Mouse (Mus musculus) cerebellum, adult 18-20 months (tissue): Measurements from ENCODE around the gene Cd83.

Experiments used
- DNase-seq, 2 experiments: peaks; one replicate each; pipeline ENCODE4 v3.0.0; 2021

The Cd83 gene

DNA sequence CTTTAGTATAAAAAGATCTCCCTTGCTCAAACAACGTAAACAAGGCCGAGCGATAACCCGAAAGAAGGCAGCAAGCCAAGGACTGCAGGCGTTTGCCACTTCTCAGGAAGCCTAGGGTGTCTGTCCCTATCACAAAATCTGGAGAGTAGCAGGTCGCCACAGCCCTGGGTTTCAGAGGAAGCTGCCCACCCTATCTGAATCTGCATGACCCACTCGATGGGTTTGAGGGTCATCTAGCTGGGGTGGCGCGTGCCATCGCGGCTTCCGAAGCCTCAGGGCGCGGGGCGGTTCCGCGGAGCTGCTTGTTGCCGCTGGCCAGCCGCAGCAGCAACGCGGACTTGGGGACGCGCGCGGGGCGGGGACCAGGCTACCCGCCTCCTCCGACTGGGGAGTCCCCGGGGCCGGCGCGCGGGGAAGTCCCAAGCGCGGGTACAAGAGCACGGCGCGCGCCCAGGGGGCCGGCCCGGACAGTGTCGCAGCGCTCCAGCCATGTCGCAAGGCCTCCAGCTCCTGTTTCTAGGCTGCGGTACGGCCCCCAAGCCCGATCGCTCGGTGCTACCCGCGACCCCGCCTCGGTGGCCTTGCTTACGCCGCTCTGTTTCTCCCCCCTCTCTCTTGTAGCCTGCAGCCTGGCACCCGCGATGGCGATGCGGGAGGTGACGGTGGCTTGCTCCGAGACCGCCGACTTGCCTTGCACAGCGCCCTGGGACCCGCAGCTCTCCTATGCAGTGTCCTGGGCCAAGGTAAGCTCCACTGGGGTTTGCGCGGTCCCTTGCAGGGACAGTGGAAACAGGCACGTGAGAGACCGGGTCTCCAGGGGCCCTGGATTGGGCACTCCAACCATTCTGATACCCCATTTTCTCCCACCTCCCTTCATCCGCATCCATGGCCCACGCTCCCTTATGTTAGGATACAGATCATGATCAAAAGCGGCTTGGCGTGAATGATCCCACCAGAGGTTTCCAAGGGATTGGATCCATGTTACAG is at the start of gene Cd83:
Cd83 (plus strand) TSS at position 51 of the 987 bp plus-strand sequence.
- peak; percentile 70 to 81 for DNase-seq

DNA sequence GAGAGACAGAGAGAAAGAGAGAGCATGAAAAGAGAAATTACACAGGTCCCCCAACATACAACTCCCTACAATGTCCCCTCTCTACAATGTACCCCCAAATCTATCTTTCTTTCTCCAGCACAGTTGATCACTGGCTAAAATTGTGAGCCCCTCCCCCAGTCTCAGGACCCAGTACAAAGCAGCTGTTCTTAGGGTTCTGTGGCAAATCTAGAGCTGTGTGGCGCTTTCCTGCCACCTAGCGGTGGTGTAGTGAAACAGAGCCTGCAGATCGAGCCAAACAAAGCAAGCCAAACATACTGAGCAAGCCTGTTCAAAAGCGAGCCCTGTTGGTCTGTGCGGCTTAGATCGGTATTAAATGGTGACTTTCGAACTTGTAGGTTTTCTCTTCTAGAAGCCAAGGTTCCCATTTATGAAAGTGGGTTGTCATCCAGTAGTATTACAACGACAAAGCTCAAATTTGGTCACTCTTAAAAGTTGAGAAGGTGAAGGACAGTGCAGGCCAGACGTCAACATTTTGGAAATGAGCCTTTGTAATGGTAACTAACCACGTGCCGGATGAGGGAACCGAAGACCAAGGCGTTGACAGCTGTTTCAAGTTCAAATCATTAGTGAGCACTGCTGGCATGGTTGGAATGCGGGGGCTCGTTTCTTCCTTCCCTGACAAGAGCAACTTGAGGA is 44.8 kb upstream of the Cd83 start:
- DNase-seq: peak; percentile 78 to 88

DNA sequence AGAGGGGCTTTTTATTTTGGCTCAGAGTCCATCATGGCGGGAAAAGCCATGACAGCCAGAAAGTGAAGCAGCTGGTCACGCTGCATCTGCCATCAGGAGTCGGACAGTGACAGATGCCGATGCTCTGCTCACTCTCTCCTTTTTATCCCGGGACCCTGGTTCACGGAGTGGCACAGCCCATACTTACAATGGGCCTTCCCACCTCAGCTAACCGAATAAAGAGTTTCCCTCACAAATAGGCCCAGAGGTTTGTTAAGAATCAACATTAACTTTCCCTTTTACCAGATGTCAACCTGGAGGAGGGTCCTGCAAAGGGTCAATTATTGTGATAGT is 44.3 kb upstream of the Cd83 start:
- no peak for DNase-seq

- no peak for DNase-seq
Measured at GRCm38 (mm10) chr13:43742677-43743076, 41.9 kb upstream of the Cd83 start.

GRCm38 (mm10) chr13:43744259-43744658 is 40.3 kb upstream of the Cd83 start:
- no peak for DNase-seq

GRCm38 (mm10) chr13:43750301-43750700 is 34.3 kb upstream of the Cd83 start:
- no peak for DNase-seq

DNA sequence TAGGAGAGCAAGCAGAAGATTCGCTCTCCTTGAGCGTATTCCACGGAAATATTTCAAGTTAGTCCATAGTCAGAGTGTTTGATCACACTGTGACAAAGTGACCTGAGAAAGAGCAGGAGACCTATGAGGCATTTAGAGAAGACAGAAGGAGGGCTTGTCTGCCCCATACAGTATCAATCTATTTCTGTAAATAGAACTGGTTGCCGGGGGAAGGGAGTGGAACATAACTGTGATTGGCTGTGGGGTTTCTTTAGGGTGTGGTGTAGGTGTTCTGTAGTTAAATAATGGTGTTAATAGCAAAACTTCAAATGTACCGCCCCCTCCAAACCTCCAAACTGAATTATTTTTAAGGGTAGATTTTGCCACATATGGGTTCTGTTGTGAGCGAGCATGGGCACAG is 33.6 kb upstream of the Cd83 start:
- no peak for DNase-seq

DNA sequence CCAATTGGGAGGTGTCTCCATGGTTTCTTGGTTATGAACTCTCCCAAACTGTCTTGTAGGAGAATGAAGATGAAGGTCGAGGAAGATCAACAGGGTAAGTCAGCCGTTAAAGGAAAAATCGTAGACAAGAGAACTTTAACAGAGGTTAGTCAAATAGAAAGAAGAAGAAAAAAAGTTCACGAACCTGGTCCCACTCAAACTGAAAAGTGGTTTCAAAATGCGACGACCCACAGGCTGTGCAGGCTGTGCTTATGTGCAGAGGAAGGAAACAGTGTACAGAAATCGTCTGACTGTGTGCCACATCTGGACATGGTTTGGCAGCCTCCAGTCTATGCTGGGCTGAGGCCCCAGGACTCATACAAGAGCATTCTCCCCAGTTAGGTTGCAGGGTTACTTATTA is 32.2 kb upstream of the Cd83 start:
- no peak for DNase-seq

DNA sequence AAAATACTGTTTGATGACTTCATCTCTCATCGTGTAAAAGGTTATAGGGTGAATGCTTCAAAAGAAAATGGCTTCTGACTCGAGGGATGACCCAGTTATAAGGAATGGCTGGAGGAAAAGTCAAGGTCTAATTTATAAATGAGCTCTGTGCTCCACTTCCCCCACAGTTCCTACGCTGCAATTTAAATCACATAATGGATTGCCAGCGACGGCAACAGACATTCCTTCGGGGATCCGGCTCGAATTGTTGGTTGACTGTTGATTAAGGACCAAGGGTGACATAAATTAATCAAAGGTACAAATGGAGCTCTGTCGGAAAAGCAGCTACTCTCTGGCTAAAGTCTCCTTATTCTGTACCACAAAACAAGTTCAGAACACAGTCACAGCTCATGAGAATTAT is 30.9 kb upstream of the Cd83 start:
- DNase-seq: no peak

- no peak for DNase-seq
Measured at GRCm38 (mm10) chr13:43754455-43755128, 30.0 kb upstream of the Cd83 start.

DNA sequence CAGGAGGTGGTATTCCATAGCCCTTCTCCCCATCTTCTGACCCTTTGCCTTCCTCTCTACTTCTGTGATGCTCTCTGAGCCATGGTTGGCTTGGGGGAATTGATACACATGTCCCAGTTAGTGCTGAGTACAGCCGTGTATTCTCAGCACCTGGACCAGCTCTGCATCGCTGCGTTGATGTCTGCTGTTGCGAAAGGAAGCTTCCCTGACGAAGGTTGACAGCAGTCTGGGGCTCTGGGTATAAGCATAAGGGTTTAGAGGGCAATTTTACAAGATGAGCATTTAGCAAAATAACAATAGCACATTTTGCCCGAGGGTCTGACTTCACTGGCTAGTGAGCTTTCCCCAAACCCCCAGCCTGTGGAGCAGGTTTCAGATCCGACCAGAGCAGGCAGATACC is 29.0 kb upstream of the Cd83 start:
- no peak for DNase-seq

DNA sequence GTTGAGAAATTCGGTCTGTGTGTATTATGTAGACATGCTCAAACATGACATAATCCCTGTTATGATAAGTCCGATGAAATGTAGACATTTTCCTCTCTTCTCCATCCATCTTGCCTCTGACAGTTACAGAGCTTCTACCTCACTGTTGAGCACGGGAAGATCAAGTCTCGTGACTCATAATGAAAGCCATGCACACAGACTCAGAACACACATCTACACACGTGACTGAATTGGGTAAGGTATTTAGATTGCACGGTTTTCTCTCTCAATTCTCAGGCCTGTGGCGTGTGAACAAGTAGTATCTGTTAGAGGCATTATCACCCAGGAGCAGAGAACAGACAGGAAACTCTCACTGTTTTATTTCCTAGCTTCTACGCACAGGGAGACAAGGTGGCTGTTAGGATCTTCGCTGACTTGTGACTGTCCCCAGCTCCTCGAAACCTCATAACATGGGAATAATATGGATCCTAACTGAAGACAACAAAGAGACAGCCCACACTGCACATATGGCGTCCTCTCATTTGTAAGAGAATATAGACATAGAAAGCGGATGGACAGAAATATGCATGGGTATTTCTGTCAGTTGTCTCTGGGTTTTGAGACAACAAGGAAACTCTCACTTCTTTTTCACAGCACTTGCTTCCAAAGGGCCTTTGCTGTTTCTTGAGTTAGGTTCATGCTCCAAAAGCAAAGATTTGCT is 23.3 kb upstream of the Cd83 start:
- DNase-seq: no peak

GRCm38 (mm10) chr13:43762901-43763300 is 21.7 kb upstream of the Cd83 start:
- DNase-seq: no peak

DNA sequence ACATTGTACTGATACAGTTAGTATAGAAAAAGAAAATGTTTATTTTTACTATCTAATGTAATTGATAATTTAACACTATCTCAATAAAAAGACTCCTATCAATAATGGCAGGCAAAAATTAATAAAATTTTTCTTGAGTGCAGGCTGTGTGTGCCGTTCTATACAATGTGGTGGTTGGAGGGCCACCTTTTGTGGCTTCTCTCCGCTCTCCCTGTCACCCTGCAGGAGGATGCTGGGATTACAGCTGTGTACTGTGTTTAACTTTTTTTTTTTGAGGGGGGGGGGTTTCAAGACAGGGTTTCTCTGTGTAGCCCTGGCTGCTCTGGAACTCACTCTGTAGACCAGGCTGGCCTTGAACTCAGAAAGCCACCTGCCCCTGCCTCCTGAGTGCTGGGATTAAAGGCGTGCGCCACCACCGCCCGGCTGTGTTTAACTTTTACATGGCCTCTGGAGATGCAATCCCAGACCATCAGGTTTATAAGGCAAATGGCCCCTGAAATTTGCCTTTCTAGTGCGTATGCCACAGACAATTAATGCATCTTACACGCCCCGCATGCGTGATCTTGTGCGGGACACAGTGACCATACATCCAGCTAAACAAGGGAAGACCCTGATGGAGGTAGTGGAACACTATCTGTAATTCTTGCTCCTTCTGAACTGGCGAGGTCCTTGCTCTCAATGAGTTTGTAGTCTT is 21.1 kb upstream of the Cd83 start:
- DNase-seq: no peak

DNA sequence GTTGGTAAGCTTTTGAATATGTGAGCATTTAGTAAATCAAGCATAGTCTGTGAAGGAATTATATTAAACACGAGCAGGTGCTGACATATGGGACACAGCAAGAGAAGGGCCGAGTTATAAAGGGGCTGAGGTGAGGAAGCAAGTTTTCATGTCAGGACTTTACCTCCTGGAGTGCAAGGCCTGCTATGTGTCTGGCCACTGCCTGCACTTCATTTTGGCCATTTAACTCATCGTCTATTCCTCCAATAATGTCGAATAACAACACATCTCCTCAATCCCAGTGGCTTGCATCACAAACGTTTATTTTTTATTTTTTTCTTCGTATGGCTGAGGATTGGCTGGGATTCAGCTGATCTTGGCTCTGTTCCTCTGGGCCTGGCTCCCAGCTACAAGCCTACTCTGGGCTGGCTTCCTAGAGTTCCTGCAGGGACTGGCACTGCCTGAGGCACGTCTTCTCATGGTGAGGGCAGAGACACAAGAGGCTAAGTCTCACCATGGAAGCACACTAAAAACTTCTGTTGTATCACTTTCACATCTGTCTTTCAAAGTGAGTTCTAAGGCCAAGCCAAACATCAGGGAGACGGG is 20.5 kb upstream of the Cd83 start:
- peak; percentile 84 to 88 for DNase-seq

DNA sequence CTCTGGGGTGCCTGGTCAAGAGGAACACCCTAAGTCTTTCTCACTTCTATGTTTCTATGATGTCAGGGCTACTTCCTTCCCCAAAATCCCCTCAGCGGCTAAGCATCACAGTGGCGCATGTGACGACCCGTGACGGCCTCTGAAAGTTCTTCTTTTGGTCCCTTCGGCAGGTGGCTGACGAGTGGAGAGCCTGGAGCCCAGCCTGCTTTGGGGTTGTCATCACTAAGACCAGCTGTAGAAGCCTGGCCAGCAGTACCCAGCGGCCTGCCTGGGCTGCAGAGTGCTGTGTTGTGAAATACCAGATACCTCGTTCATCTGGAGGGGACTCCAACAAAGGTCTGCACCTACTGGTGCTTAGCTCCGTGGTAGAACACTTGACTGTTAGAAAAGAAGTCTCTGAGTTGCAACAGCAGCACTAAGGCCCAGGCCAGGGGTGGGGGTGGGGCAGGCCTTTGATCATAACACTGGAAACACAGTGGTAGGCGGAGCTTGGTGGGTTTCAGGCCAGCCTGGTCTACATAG is 19.2 kb upstream of the Cd83 start:
- no peak for DNase-seq

- DNase-seq: no peak
Measured at GRCm38 (mm10) chr13:43766786-43767680, 17.5 kb upstream of the Cd83 start.

DNA sequence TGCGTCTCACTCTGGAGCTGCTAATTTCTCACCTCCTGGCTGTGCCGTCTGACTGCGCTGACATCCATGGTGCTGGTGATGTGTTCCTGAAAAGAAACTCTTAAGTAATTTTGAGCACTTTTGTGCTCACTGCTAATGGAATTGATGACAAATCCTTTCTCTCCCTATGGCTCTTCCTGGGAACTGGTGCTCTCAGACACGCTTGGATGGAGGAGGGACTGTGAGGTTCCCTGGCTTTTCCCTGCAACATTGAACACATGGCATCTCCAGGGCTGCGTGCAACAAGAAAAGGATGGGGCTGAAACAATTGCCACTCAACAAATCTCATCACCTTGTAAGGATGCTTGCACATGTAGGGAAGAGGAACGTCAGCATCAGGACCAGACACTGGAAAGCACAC is 11.6 kb upstream of the Cd83 start:
- no peak for DNase-seq

DNA sequence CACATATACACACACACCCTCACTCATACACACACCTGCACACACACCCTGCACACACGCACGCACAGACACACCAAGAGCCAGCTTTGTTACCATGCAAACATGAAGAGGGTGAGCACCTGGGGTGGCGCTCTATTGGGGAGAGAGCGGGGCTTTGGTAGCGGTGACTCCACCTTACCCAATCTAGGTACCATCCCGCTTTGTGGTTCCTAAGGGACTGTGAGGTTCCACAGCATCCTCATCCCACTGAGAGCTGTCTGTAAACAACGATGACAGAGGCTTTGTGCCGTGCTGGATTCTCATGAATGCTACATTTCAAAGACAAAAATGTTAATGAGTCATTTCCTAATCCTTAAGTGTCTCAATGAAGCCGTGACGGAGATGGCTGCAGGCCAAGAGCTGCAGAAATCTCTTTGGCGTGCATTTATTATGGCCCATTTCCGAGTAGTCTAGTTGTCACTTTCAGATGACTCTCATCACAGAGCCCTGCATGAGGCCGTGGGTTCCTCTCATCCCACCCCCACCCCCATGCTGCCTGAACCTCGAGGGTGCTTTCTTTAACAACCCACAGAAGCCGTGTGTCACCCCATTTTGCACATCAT is 10.5 kb upstream of the Cd83 start:
- DNase-seq: peak in 1 of 2 experiments; percentile 46
